ENCODE assay signal across 23 mouse cellular contexts in the genomic region with DNA sequence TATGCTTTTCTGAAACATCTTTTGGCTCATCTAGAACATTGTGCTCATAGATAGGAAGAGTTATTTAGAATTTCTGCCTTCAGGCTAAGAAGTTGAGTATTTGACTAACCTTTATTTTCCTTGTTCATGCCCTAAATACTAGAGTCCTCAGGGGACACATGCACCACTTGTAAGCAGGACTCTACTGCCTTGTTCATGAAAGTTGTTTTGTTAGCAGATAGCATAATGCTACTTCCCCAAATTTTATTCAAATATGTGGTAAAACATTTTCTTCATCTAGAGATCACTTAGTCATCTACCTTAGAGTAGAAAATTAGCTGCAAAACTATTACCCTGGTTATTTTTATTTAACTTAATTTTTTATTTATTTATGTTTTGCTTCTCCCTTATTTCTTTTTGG. TPM values are rescaled to one million over a fixed set of nuclear protein-coding genes. Genes with fewer than 3 reads are reported as not detected.
DNase-seq lines count a peak whose midpoint lies in the region; ATAC-seq and TF ChIP-seq lines count a peak whose summit lies in the region.
"Had no signal": no experiment of that assay in that cellular context is flagged by ENCODE, and none has a peak within 500 bp of the region (broad histone marks: within the 10 kb centered on the region; RNA-seq: fewer than 3 reads in every experiment).

No protein-coding gene starts in this region.

- H3K4me1 ChIP-seq in MEL (ENCODE audit: control insufficient read depth in 1 of 2, insufficient read depth in 2 of 2, low read length in 2 of 2), result no peaks in the 10 kb centered on the region
- H3K4me1 ChIP-seq in midbrain, embryonic 15.5 days, result no peaks in the 10 kb centered on the region
- H3K4me1 ChIP-seq in heart, adult 2 months (ENCODE audit: control insufficient read depth, insufficient read depth, low read length), result no peaks in the 10 kb centered on the region
- H3K4me1 ChIP-seq: embryonic facial prominence, embryonic 12.5 days; embryonic facial prominence, embryonic 15.5 days; hindbrain, embryonic 12.5 days; hindbrain, embryonic 15.5 days had no signal

- TF ChIP-seq POLR2A in MEL (IDR thresholded peaks at IDR 0.05; ENCODE audit: control insufficient read depth in 1 of 2, insufficient read depth in 1 of 2, low read depth in 1 of 2, low read length in 2 of 2, poor library complexity in 1 of 2), result no peak
- no peak for TF ChIP-seq POLR2A in heart, adult 2 months (IDR thresholded peaks at IDR 0.05; ENCODE audit: insufficient read depth, low read depth, low read length)

- no peak overlapping the region for H3K27ac ChIP-seq in MEL (ENCODE audit: control insufficient read depth, low read depth, low read length)
- H3K27ac ChIP-seq in midbrain, embryonic 15.5 days, result no peak overlapping the region
- H3K27ac ChIP-seq in heart, adult 2 months, result no peak overlapping the region
- H3K27ac ChIP-seq: embryonic facial prominence, embryonic 12.5 days; embryonic facial prominence, embryonic 15.5 days; gastrocnemius, adult 2 months; hindbrain, embryonic 12.5 days; hindbrain, embryonic 15.5 days had no signal

- DNase-seq in A20 (ENCODE audit: low read depth, low spot score) (peak; percentile 73), MEL (ENCODE audit: low read depth, low spot score) (peak; percentile 3)
- DNase-seq in embryo, embryonic 10 days (ENCODE audit: low spot score), result no peak
- DNase-seq in heart, adult 2 months, result no peak
- DNase-seq: adrenal gland, adult 8-10 months; adrenal gland, postnatal 25 days; cerebellum, adult 11-12 months; cerebellum, adult 8-10 months; cerebellum, postnatal 10 days; cerebellum, postnatal 36 days; forebrain, postnatal 0 days; gastrocnemius, adult 2 months; gastrocnemius, postnatal 25 days had no signal

- H3K9me3 ChIP-seq in MEL (replicated peaks; ENCODE audit: insufficient read depth, low read length), result no peaks in the 10 kb centered on the region
- no peaks in the 10 kb centered on the region for H3K9me3 ChIP-seq in midbrain, embryonic 15.5 days
- H3K9me3 ChIP-seq: embryonic facial prominence, embryonic 12.5 days; embryonic facial prominence, embryonic 15.5 days; hindbrain, embryonic 12.5 days; hindbrain, embryonic 15.5 days had no signal

- TF ChIP-seq CTCF in MEL (IDR thresholded peaks at IDR 0.05 in 2 of 3, conservative IDR thresholded peaks at IDR 0.05 in 1 of 3; ENCODE audit: control insufficient read depth in 1 of 3, insufficient read depth in 1 of 3, low read depth in 2 of 3, low read length in 3 of 3, poor library complexity in 1 of 3, severe bottlenecking in 1 of 3), result no peak
- TF ChIP-seq CTCF in heart, adult 2 months (IDR thresholded peaks at IDR 0.05), result no peak

- H3K79me2 ChIP-seq in MEL (ENCODE audit: control insufficient read depth, insufficient read depth, low read length, poor library complexity), result no peaks in the 10 kb centered on the region
- H3K79me2 ChIP-seq in heart, adult 2 months (replicated peaks; ENCODE audit: control insufficient read depth, insufficient read depth, low read length), result no peaks in the 10 kb centered on the region

- TF ChIP-seq RAD21 in MEL (IDR thresholded peaks at IDR 0.05; ENCODE audit: low read depth, low read length), result no peak

- no peak overlapping the region for H3K4me2 ChIP-seq in midbrain, embryonic 15.5 days
- H3K4me2 ChIP-seq: embryonic facial prominence, embryonic 12.5 days; embryonic facial prominence, embryonic 15.5 days; heart, embryonic 11.5 days; hindbrain, embryonic 12.5 days; hindbrain, embryonic 15.5 days had no signal

- H3K27me3 ChIP-seq in MEL (ENCODE audit: control insufficient read depth in 1 of 2, insufficient read depth in 2 of 2, low read length in 2 of 2), result no peaks in the 10 kb centered on the region
- no peaks in the 10 kb centered on the region for H3K27me3 ChIP-seq in midbrain, embryonic 15.5 days (replicated peaks)
- no peaks in the 10 kb centered on the region for H3K27me3 ChIP-seq in heart, adult 2 months (ENCODE audit: control insufficient read depth, insufficient read depth, low read length)
- H3K27me3 ChIP-seq: embryonic facial prominence, embryonic 12.5 days; embryonic facial prominence, embryonic 15.5 days; hindbrain, embryonic 12.5 days; hindbrain, embryonic 15.5 days had no signal

- intact Hi-C loops in heart, adult 2 months (cut with DNase I), result no loop called here

- H3K36me3 ChIP-seq in MEL (ENCODE audit: control insufficient read depth in 1 of 2, insufficient read depth in 2 of 2, low read length in 2 of 2), result no peaks in the 10 kb centered on the region
- no peaks in the 10 kb centered on the region for H3K36me3 ChIP-seq in midbrain, embryonic 15.5 days (replicated peaks)
- H3K36me3 ChIP-seq in heart, adult 2 months (ENCODE audit: control insufficient read depth, insufficient read depth, low read length), result no peaks in the 10 kb centered on the region
- H3K36me3 ChIP-seq: embryonic facial prominence, embryonic 12.5 days; embryonic facial prominence, embryonic 15.5 days; hindbrain, embryonic 12.5 days; hindbrain, embryonic 15.5 days had no signal

- no peak overlapping the region for H3K4me3 ChIP-seq in MEL (ENCODE audit: control insufficient read depth in 1 of 2, insufficient read depth in 1 of 2, low read depth in 2 of 2, low read length in 2 of 2)
- H3K4me3 ChIP-seq in midbrain, embryonic 15.5 days, result no peak overlapping the region
- H3K4me3 ChIP-seq in heart, adult 2 months, result no peak overlapping the region
- H3K4me3 ChIP-seq: embryonic facial prominence, embryonic 12.5 days; embryonic facial prominence, embryonic 15.5 days; gastrocnemius, adult 2 months; hindbrain, embryonic 12.5 days; hindbrain, embryonic 15.5 days had no signal

- no peak overlapping the region for H3K9ac ChIP-seq in MEL (ENCODE audit: control insufficient read depth, low read depth, low read length, poor library complexity, severe bottlenecking)
- H3K9ac ChIP-seq in midbrain, embryonic 15.5 days, result no peak overlapping the region
- no peak overlapping the region for H3K9ac ChIP-seq in heart, adult 2 months (ENCODE audit: low read depth, low read length)
- H3K9ac ChIP-seq: embryonic facial prominence, embryonic 12.5 days; embryonic facial prominence, embryonic 15.5 days; forebrain, postnatal 0 days; hindbrain, embryonic 12.5 days; hindbrain, embryonic 15.5 days had no signal

- no peak for TF ChIP-seq EP300 in MEL (IDR thresholded peaks at IDR 0.05; ENCODE audit: low read depth in 1 of 2, low read length in 2 of 2)
- no peak for TF ChIP-seq EP300 in heart, adult 2 months (IDR thresholded peaks at IDR 0.05; ENCODE audit: insufficient read depth, low read depth, low read length)

- peak; percentile 56; the same call in 1 of the 2 replicates for ATAC-seq in neutrophil, adult 5-6 weeks (ENCODE audit: extremely low read depth, insufficient number of reproducible peaks, low FRiP score, poor library complexity, severe bottlenecking)
- no peak for ATAC-seq in midbrain, embryonic 15.5 days (replicated peaks)
- ATAC-seq: activated CD4-positive, CD25-positive, alpha-beta regulatory T cell, adult 4 months; forebrain, embryonic 14.5 days; forebrain, postnatal 0 days; intestine, postnatal 0 days had no signal

TF ChIP-seq in MEL, 35 proteins besides CTCF, POLR2A, EP300 and RAD21:
- TF ChIP-seq MYB (IDR thresholded peaks at IDR 0.05; ENCODE audit: low read depth, low read length) (no peak), ZMIZ1 (IDR thresholded peaks at IDR 0.05; ENCODE audit: low read depth, low read length) (no peak), E2F4 (IDR thresholded peaks at IDR 0.05; ENCODE audit: borderline replicate concordance, low read depth, low read length) (no peak), TBP (IDR thresholded peaks at IDR 0.05; ENCODE audit: low read depth, low read length) (no peak), MYC (IDR thresholded peaks at IDR 0.05; ENCODE audit: low read depth, low read length) (no peak), POLR2AphosphoS5 (IDR thresholded peaks at IDR 0.05; ENCODE audit: borderline replicate concordance, low read depth, low read length) (no peak), RCOR1 (IDR thresholded peaks at IDR 0.05; ENCODE audit: low read depth, low read length) (no peak), POLR2AphosphoS2 (IDR thresholded peaks at IDR 0.05; ENCODE audit: low read length) (no peak), ELF1 (IDR thresholded peaks at IDR 0.05; ENCODE audit: low read depth, low read length) (no peak)

RNA-seq across cellular contexts. Expression of gene Elmo1, which starts 18.4 kb away (rescaled TPM):
- 5.2 and 6.1 TPM in 2 replicates for total RNA-seq in MEL (2012; rRNA removed)
- 1 to 10 TPM in 1 of 2 experiments, not detected in 1; 7.6 TPM for polyA plus RNA-seq in MEL (2012; ENCODE audit: insufficient read depth in 1 of 2, insufficient read length in 2 of 2, low read depth in 1 of 2, low replicate concordance in 2 of 2, missing spikeins in 1 of 2)
- 104 and 117 TPM in 2 replicates for total RNA-seq in neutrophil, adult 5-6 weeks (2017)
- 37.3 and 38.3 TPM in 2 replicates for polyA plus RNA-seq in midbrain, embryonic 15.5 days (2015; fragmentation: Nextera tagmentation; extraction: Ambion mirVana)
- total RNA-seq in heart, adult 2 months (2021), result 1 to 10 TPM; 7.1 to 9.1 TPM
- 7.0 and 11.2 TPM in 2 replicates for polyA plus RNA-seq in heart, adult 2 months (2012; rRNA removed)

Comparison
In these comparisons a context has a peak if more than half of its experiments do, and no peak if none do; other contexts are left out.
1. DNase-seq: peak in A20 (single experiment) and MEL (single experiment); none in embryo, embryonic 10 days (single experiment) and heart, adult 2 months (0 of 2).
2. RNA of gene Elmo1, which starts 18.4 kb away (total RNA-seq): 104 to 117 TPM in neutrophil, adult 5-6 weeks; 7.1 to 9.1 TPM in heart, adult 2 months and 5.2 to 6.1 TPM in MEL; every median in the first group is over 10 times any median in the second.